Mouse (Mus musculus) embryonic facial prominence, embryonic 12.5 days (tissue): ENCODE measurements around the gene Ackr3. TPM values are rescaled to one million over a fixed set of nuclear protein-coding genes. Genes with fewer than 3 reads are reported as not detected.

Experiments
- ATAC-seq: fragments of 200-750 bp; cut with Nextera tagmentation; 2 replicates; pipeline ENCODE4 v1.8.0; 2017; ENCODE audit not compliant: insufficient number of reproducible peaks, insufficient read depth, low FRiP score, low TSS enrichment
- H3K27ac ChIP-seq: fragments of 300-500 bp; sonication (generic); 2 replicates; pipeline ENCODE4 v1.5.1; 2016; ENCODE audit warnings: mild to moderate bottlenecking
- H3K27me3 ChIP-seq: fragments of 300-500 bp; sonication (generic); 2 replicates; pipeline ENCODE4 v1.6.1; 2016; ENCODE audit warnings: mild to moderate bottlenecking, moderate library complexity
- H3K36me3 ChIP-seq: fragments of 300-500 bp; sonication (generic); 2 replicates; pipeline ENCODE4 v1.6.1; 2016; ENCODE audit warnings: mild to moderate bottlenecking
- H3K4me1 ChIP-seq: fragments of 300-500 bp; sonication (generic); 2 replicates; pipeline ENCODE4 v1.6.1; 2016
- H3K4me2 ChIP-seq: fragments of 300-500 bp; sonication (generic); replicated peaks from 2 replicates; pipeline ENCODE4 v1.6.1; 2016; ENCODE audit warnings: mild to moderate bottlenecking, moderate library complexity
- H3K4me3 ChIP-seq: fragments of 300-500 bp; sonication (generic); 2 replicates; pipeline ENCODE4 v1.5.1; 2016; ENCODE audit warnings: mild to moderate bottlenecking
- H3K9ac ChIP-seq: fragments of 300-500 bp; sonication (generic); 2 replicates; pipeline ENCODE4 v1.6.1; 2016; ENCODE audit warnings: mild to moderate bottlenecking, moderate library complexity
- H3K9me3 ChIP-seq: fragments of 300-500 bp; sonication (generic); 2 replicates; pipeline ENCODE4 v1.6.1; 2016; ENCODE audit warnings: mild to moderate bottlenecking, moderate library complexity
- WGBS: fragments of 180-500 bp; shearing (Covaris S2); methylation state at CpG from one replicate; pipeline ENCODE4 v1.1.7; 2016; 5-methylcytosine and 5-hydroxymethylcytosine counted together
- polyA plus RNA-seq: library from polyadenylated mRNA; unstranded; fragments of >200 nt; fragmentation: Nextera tagmentation; extraction: Ambion mirVana; gene quantifications from 2 replicates; pipeline ENCODE4 v1.2.1, GENCODE M21; 2016

Gene Ackr3
- polyA plus RNA-seq, 1 experiment from 2014 or later: 45.3 TPM

GRCm38 (mm10) chr1:90231591-90232490 is 28.1 kb downstream of the Ackr3 start:
- Histone ChIP-seq H3K9me3 (no peaks in the 10 kb centered on the region), H3K4me3 (no peak overlapping the region), H3K9ac (no peak overlapping the region), H3K36me3 (no peaks in the 10 kb centered on the region), H3K27me3 (no peaks in the 10 kb centered on the region), H3K4me1 (peaks cover 69% of the 10 kb centered on the region), H3K27ac (peak overlapping the region; percentile 37), H3K4me2 (no peak overlapping the region)
- ATAC-seq: no peak
- WGBS: 40% methylated on average over 22 of the region's 22 CpGs

GRCm38 (mm10) chr1:90232491-90232885 is 28.7 kb downstream of the Ackr3 start:
- H3K9me3 ChIP-seq: no peaks in the 10 kb centered on the region
- peaks cover 67% of the 10 kb centered on the region for H3K4me1 ChIP-seq
- H3K36me3 ChIP-seq: no peaks in the 10 kb centered on the region
- no peak overlapping the region for H3K4me2 ChIP-seq
- no peak for ATAC-seq
- no peak overlapping the region for H3K4me3 ChIP-seq
- no peak overlapping the region for H3K9ac ChIP-seq
- no peaks in the 10 kb centered on the region for H3K27me3 ChIP-seq
- H3K27ac ChIP-seq: peak overlapping the region; percentile 37; the same call in 1 of the 2 replicates

DNA sequence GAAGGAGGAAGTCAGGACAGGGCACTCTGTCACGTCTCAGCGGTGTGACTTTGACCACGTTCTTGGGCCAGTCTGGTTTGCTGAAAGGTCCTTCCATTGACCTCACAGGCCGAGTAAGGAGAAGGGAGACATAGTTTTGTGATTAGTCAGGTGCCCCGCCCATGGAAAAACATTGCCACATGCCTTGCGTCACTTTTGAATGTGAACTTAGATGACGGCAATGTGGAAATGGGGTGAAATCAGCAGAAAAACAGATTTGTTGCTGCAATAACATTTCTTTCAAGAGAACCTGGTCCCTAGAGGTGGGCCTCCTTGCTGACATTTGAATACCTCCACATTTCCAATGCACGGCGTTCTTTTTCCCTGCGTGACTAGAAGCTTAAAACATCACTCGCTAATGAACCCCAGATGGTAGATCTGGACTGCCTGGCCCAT is 30.9 kb downstream of the Ackr3 start:
- WGBS: 21% methylated on average over 11 of the region's 11 CpGs
- peak overlapping the region; percentile 70 for H3K27ac ChIP-seq
- no peaks in the 10 kb centered on the region for H3K27me3 ChIP-seq
- H3K4me2 ChIP-seq: no peak overlapping the region
- ATAC-seq: no peak
- H3K9me3 ChIP-seq: no peaks in the 10 kb centered on the region
- H3K4me1 ChIP-seq: peaks cover 50% of the 10 kb centered on the region
- no peaks in the 10 kb centered on the region for H3K36me3 ChIP-seq
- H3K9ac ChIP-seq: no peak overlapping the region
- H3K4me3 ChIP-seq: no peak overlapping the region

DNA sequence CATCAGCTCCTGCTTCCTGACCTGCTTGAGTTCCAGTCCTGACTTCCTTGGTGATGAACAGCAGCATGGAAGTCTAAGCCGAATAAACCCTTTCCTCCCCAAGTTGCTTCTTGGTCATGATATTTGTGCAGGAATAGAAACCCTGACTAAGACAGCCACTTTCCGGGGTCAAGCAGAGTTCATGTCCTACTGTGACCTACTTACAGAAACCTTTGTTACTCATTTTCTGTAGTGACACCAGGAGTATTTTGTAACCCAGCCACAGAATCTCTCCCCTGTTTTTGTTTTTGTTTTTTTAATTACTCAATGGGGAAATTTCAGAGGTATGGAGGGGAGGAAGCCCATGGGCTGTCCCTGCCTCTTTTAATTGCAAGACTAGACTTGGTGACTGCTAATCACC is 32.9 kb downstream of the Ackr3 start:
- 72% methylated on average over 2 of the region's 2 CpGs for WGBS
- no peak overlapping the region for H3K4me2 ChIP-seq
- no peaks in the 10 kb centered on the region for H3K27me3 ChIP-seq
- H3K36me3 ChIP-seq: no peaks in the 10 kb centered on the region
- H3K4me1 ChIP-seq: peaks cover 39% of the 10 kb centered on the region
- H3K9ac ChIP-seq: no peak overlapping the region
- H3K9me3 ChIP-seq: no peaks in the 10 kb centered on the region
- H3K4me3 ChIP-seq: no peak overlapping the region
- no peak for ATAC-seq
- H3K27ac ChIP-seq: no peak overlapping the region

DNA sequence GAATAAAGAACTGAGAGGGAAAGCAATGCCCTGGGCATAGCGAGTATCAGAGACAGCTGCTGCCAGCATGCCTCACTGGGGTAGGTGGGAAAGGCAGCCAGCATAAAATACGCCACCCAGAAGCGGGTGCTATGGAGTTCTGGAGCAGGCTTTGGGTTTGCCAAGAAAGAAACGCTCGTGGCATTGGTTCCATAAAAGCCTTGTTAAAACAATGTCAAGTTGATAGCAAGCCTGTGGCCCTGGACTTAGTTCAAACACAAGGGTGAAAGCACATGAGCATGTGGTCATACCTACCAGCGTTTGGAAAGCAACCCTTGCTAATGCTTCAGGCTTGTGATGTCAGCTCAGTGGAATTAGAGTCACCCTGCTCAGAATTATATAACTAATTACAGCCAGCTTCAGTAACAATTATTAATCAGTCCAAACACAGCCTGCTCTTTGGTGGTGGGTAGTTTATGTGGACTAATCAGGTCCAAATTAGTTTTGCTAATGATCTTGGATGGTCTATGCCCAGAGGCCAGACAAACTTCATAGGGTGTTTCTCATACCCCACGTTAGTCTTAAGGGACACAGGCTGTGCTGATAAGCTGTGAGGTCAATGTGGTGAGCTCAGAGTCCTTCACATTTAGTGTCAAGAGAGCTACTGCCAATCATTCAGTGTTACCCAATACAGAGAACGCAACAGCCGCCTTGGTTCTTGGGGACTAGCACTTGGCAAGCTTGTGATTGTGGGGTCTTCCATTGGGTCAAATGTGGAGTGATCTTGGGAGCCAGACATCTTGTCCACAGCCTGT is 34.5 kb downstream of the Ackr3 start:
- no peaks in the 10 kb centered on the region for H3K9me3 ChIP-seq
- H3K9ac ChIP-seq: no peak overlapping the region
- no peak for ATAC-seq
- H3K4me3 ChIP-seq: no peak overlapping the region
- H3K36me3 ChIP-seq: no peaks in the 10 kb centered on the region
- 77% methylated on average over 9 of the region's 9 CpGs for WGBS
- no peaks in the 10 kb centered on the region for H3K27me3 ChIP-seq
- H3K27ac ChIP-seq: no peak overlapping the region
- H3K4me1 ChIP-seq: peaks cover 26% of the 10 kb centered on the region
- H3K4me2 ChIP-seq: no peak overlapping the region

GRCm38 (mm10) chr1:90239336-90240225 is 35.8 kb downstream of the Ackr3 start:
- ATAC-seq: no peak
- no peak overlapping the region for H3K4me2 ChIP-seq

DNA sequence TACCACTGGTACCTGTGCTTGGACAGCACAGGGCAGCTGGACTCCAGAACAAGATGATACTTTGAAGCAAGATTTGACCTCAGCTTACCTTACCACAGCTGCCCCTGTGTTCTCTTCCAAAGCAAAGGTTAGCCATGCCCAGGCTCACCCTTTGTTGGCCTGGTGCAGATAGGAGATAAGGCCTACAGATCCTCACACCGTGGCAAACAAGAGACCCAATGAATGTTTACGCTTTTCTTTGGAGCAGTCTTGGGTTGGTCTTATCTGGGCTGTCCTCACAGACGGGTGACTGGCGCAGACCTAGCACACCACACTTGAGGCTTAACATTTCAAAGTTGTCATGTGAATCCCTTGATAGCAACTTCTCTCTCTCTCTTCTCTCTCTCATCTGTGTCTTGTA is 36.5 kb downstream of the Ackr3 start:
- Histone ChIP-seq H3K9me3 (no peaks in the 10 kb centered on the region), H3K9ac (no peak overlapping the region), H3K27me3 (no peaks in the 10 kb centered on the region), H3K36me3 (no peaks in the 10 kb centered on the region), H3K27ac (no peak overlapping the region), H3K4me3 (no peak overlapping the region), H3K4me2 (no peak overlapping the region), H3K4me1 (peaks cover 6% of the 10 kb centered on the region)
- ATAC-seq: no peak
- WGBS: 94% methylated on average over 4 of the region's 4 CpGs

More at GRCm38 (mm10) chr1:90239336-90240225, 35.8 kb downstream of the Ackr3 start:
- 88% methylated on average over 16 of the region's 16 CpGs for WGBS
- Histone ChIP-seq H3K27me3 (no peaks in the 10 kb centered on the region), H3K4me3 (no peak overlapping the region), H3K9ac (no peak overlapping the region), H3K4me1 (peaks cover 13% of the 10 kb centered on the region), H3K27ac (no peak overlapping the region), H3K9me3 (no peaks in the 10 kb centered on the region), H3K36me3 (no peaks in the 10 kb centered on the region)

DNA sequence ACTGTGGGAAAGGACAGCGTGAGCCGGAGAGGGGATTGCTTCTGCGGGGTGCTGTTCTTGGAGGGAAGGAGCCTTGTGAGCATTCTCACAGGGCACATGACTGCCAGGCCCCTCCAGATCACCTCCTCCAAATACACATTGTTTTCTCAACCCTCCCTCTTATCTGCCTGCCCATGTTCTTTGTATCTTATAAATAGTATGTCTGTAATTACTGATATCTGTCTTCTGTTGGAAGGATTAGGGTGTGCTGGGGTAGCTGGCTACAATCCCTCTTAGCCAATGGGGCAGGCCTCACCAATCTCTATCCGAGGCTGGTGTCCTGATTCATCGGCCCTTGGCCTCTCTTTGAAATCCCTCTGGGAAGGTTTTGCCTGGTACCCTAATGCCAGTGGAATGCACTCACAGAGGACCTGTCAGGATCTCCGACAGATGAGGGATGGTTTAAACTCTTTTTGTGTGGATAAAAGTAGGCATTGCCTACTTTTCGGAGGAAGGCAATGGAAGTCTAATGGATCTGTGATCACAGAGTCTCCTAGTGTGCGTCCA is 38.7 kb downstream of the Ackr3 start:
- no peaks in the 10 kb centered on the region for H3K4me1 ChIP-seq
- H3K9me3 ChIP-seq: no peaks in the 10 kb centered on the region
- no peaks in the 10 kb centered on the region for H3K27me3 ChIP-seq
- H3K4me3 ChIP-seq: no peak overlapping the region
- H3K36me3 ChIP-seq: no peaks in the 10 kb centered on the region
- H3K9ac ChIP-seq: no peak overlapping the region
- no peak overlapping the region for H3K27ac ChIP-seq
- no peak overlapping the region for H3K4me2 ChIP-seq
- WGBS: 83% methylated on average over 8 of the region's 8 CpGs
- ATAC-seq: no peak

- no peak for ATAC-seq
- Histone ChIP-seq H3K4me3 (no peak overlapping the region), H3K36me3 (no peaks in the 10 kb centered on the region), H3K4me2 (no peak overlapping the region), H3K9ac (no peak overlapping the region), H3K9me3 (no peaks in the 10 kb centered on the region), H3K4me1 (0 out of 2 replicates have a peak, but pooled peaks cover 4% of the 10 kb centered on the region), H3K27ac (no peak overlapping the region), H3K27me3 (no peaks in the 10 kb centered on the region)
- WGBS: 83% methylated on average over 1 of the region's 1 CpGs
Observed at GRCm38 (mm10) chr1:90244537-90244936, 40.8 kb downstream of the Ackr3 start.

DNA sequence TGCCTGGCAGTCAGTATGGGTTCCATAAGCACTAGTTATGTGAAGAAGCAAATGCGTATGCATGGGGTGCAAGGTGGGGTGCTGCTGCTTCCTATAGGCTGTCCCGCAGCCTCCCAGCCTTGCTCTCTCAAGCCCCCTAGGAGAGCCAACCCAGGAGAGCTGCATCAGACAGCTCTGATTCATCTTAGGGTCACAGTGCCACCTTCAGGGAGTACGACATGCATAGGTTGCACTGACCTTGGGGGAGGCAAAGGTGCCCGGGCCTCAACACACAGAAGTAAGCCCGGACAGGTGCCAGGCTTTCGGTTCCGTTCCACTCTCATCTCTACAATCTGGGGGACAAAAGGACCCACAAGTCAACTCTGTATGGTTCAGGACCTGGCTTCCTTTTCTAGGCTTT is 41.8 kb downstream of the Ackr3 start:
- no peaks in the 10 kb centered on the region for H3K36me3 ChIP-seq
- H3K27ac ChIP-seq: no peak overlapping the region
- H3K4me2 ChIP-seq: no peak overlapping the region
- H3K27me3 ChIP-seq: no peaks in the 10 kb centered on the region
- H3K9me3 ChIP-seq: no peaks in the 10 kb centered on the region
- no peak overlapping the region for H3K4me3 ChIP-seq
- 83% methylated on average over 7 of the region's 7 CpGs for WGBS
- H3K9ac ChIP-seq: no peak overlapping the region
- peaks cover 7% of the 10 kb centered on the region for H3K4me1 ChIP-seq
- ATAC-seq: no peak

DNA sequence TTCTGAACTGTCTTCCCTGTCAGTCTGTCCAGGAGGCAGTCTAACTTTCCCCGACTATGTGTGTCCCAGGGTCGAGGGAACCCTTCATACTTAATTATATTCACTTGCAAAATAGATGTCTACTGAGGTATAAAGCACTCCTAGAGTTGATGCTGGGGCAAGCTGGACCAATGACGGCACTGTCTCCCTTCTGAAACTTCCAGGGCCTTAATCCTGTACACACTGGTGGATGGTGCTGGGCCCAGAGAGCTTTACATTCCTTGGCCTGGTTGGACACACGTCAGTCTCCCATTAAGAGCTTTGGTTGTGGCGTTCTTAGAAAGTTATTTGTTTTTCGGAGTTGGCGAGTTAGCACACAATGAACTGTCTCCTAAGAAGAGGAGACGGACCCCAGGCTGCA is 42.3 kb downstream of the Ackr3 start:
- H3K4me1 ChIP-seq: peaks cover 12% of the 10 kb centered on the region
- no peaks in the 10 kb centered on the region for H3K36me3 ChIP-seq
- no peaks in the 10 kb centered on the region for H3K9me3 ChIP-seq
- H3K4me2 ChIP-seq: no peak overlapping the region
- H3K9ac ChIP-seq: no peak overlapping the region
- no peak overlapping the region for H3K4me3 ChIP-seq
- H3K27ac ChIP-seq: no peak overlapping the region
- H3K27me3 ChIP-seq: no peaks in the 10 kb centered on the region
- 65% methylated on average over 8 of the region's 8 CpGs for WGBS
- ATAC-seq: no peak
